9 mouse cellular contexts compared by ENCODE assay signal in genomic region chr12:85569393-85570157, GRCm38 (mm10). TPM values are rescaled to one million over a fixed set of nuclear protein-coding genes. Genes with fewer than 3 reads are reported as not detected.
DNase-seq lines count a peak whose midpoint lies in the region; ATAC-seq lines count a peak whose summit lies in the region.
"Had no signal": no experiment of that assay in that cellular context is flagged by ENCODE, and none has a peak within 500 bp of the region (broad histone marks: within the 10 kb centered on the region; RNA-seq: fewer than 3 reads in every experiment).

No protein-coding gene starts in this region.

- DNase-seq in heart, adult 11 months = peak; percentile 91
- DNase-seq in heart, adult 18-20 months = no peak
- peak; percentile 44 for DNase-seq in urinary bladder, postnatal 14 days (ENCODE audit: low spot score)
- DNase-seq in urinary bladder, postnatal 25 days (ENCODE audit: low spot score) = no peak
- peak; percentile 66 to 74 for DNase-seq in lung, adult 18-20 months

- ATAC-seq in megakaryocyte-erythroid progenitor cell, adult 5-6 weeks (replicated peaks; ENCODE audit: low FRiP score, low TSS enrichment, poor library complexity, severe bottlenecking) = no peak
- no peak for ATAC-seq in inflammation-experienced regulatory T-cells, adult 6 months
- ATAC-seq in cerebellum, adult (ENCODE audit: insufficient number of reproducible peaks, low FRiP score, low TSS enrichment) = no peak

RNA-seq across cellular contexts. Expression of gene Jdp2, which starts 29.3 kb away (rescaled TPM):
- 10 to 100 TPM; 14.8 to 16.5 TPM for total RNA-seq in heart, adult 18-20 months (2021)
- 0.47 TPM in 1 of 2 replicates, not detected in the other for total RNA-seq in megakaryocyte-erythroid progenitor cell, adult 5-6 weeks (2014; fragmentation: Nextera tagmentation)
- total RNA-seq in megakaryocyte-erythroid progenitor cell, adult 5-6 weeks (2017) = 1.1 and 2.1 TPM in 2 replicates
- under 1 TPM; 0.37 to 0.59 (median 0.58) TPM for polyA plus RNA-seq in inflammation-experienced regulatory T-cells, adult 6 months (2017; shearing (Covaris generic))
- total RNA-seq: G1E had no signal
- polyA plus RNA-seq: G1E had no signal

Comparison
In these comparisons a context has a peak if more than half of its experiments do, and no peak if none do; other contexts are left out.
1. DNase-seq: peak in heart, adult 11 months (single experiment), urinary bladder, postnatal 14 days (single experiment) and lung, adult 18-20 months (2 of 2); none in heart, adult 18-20 months (0 of 2) and urinary bladder, postnatal 25 days (single experiment).
2. RNA of gene Jdp2, which starts 29.3 kb away (total RNA-seq): 14.8 to 16.5 TPM in heart, adult 18-20 months; 0.47 to 2.1 TPM in megakaryocyte-erythroid progenitor cell, adult 5-6 weeks; every median in the first group is over 4 times any median in the second.